Mouse (Mus musculus) urinary bladder, adult 18-20 months (tissue): ENCODE measurements around the gene Prg3.

Experiments
- DNase-seq, 2 experiments: peaks; one replicate each; pipeline ENCODE4 v3.0.0; 2022; ENCODE audit warnings: low spot score in 2 of 2, mixed read lengths in 2 of 2

Prg3 gene

DNA sequence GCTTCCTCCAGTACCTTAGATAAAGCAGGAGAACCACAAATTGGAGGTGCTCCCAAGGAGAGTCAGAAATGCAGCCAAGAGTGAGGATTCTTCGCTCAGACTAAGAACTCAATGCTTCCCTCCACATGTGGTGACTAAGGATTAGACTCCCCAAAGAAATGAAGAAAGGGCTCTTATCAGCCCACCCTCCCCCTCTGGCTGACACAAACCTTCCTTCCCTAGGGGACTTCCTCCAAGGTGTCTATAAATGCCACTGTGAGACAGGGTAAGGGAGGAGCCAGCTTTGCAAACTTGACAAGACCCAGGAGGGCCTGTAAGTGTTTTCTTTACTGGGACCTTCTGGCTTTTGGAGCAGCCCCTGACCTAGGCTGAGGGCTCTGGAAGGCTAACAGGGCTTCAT, 7.8 kb upstream of the Prg3 start, which contains the start of gene Prg2:
Prg2 (plus strand) TSS at position 274 of the 400 bp plus-strand sequence.
- DNase-seq: no peak

DNA sequence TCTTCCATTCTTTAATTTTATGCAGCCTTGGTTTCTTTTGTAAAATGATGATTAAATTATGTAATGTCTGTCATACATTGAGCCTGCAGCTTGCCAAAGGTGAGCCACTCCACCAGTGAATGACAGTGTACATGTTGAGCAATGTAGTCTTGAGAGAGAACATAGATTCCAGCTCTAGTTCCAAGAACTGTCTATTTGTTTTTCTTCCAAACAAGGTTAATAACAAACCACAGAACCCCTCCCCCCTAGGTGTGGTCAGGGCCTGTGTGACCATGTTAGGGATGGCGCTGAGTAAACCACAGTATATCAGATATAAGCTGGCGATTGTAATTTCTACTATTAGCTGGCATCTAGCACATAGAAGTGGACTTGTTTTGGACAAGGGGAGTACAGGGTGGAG, 8.4 kb downstream of the Prg3 start:
- no peak for DNase-seq

DNA sequence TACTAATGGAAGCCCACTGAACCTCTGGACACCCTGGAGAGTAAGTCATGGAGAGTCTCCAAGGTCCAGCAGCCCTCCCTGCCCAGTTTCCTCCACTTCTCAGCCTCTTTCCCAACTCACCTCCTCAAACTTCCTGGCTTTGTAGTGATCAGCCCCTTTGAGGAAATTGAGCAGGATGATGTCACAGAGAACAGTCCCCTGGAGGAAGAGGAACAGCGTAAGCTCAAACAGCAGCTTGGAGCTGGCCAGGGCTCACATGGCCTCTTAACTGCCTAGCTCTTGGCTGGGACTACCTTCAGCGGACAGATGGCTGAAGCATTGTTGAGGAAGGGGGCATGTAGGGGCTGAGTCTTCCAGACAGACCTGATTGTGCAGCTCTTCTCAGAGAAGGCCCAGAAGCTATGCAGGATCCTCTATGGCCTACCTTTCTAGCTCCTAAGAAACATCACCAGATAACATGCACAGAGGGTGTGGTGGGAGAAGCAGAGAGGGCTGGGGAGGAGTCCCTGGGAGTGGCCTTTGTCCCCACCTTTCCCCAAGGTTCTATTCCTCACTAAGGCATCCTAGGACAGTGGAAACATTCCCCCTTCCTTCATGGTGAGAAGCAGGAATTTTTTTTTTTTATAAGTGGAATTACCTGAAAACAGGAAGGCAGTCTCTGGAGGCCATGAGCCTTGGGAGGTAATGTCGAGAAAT, 11.6 kb downstream of the Prg3 start:
- no peak for DNase-seq

DNA sequence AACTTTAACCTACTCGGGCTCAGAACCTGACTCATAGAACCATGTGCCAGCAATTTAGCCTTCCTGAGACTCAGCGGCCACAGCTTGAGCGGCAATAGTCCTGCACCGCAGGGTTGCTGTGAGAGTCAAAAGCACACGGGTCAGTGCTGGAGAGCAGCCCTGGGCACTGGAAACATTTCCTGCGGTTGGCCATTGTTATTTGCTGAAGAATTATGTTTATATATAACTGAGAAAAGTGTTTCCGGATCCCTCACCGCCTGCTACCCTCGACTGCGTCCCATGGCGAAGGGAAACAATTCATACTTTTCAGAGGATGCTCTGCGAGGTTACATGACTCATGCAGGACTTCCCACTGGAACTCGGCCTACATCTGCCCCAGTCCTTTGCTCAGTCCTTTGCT, 13.5 kb downstream of the Prg3 start:
- no peak for DNase-seq

DNA sequence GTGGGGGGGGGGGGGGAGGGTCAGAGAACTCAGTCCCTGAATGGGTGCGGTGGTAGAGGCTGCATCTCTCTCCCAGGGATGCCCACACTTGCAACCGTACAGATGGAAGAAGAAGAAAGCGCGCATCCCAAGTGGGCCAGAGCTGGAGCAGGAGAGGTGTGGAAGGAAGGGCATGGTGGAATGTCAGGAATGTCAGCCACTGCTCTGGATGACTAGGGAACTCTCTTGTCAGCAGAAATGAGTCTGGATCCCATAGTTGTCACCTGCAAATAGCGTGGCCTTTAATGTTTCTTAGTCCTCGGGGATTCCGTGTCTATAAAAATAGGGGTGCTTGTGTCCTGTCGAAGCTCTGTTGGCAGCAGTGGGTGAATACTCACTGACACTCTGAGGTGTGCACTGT, 14.6 kb downstream of the Prg3 start:
- DNase-seq: no peak

DNA sequence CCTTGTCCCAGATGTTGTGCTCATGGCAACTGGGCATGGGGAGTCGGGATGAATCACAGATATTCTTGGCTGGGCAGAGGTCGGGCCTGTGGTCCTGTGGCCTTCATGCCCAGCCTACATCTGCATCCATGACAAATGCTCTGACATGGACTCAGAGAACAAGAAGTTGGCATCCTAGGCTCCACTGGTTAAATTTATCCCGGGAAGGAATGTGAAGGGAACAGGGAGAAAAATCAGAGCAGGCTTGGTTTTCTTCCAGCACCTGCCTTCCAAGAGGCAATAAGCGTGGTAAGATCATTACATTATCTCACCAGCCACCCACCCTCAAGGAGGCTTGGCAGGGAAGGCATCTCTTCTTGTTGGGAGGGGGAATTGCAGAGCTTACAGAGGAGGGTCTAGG, 16.3 kb downstream of the Prg3 start:
- DNase-seq: no peak

DNA sequence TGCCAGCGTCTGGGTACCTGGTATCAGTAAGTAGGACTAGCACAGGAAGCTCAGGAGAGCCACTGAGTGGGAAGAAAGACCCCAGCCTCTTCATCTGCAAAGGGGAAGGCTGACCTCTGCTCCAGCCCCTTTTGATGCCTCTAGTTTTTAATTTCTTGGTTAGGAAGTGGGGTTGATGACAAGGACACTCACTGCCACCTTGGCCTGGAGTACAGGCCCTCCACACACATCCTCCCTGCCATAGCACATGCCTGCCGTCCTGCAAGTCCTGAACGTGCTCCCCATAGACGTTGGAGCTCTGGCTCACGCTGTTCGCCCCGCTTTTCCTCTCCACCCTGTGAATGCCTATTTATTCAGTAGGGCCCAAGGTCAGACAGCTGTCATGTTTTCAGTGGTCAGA, 18.6 kb downstream of the Prg3 start:
- DNase-seq: no peak

DNA sequence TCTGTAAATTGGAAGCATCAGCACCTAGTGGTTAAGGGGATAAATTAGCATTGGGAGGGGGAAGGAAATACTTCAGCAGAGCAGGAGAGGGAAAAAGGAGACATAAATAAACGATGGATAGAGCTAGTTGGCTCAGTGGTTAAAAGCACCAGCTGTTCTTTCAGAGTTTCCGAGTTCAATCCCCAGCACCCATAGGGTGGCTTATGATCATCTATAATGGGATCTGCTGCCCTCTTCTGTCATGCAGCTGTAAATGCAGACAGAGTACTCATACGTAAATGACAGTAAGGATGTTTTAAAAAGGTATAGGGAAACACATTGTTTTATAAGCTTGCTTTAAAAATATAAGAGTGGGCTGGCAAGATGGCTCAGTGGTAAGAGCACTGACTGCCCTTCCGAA, 19.7 kb downstream of the Prg3 start:
- DNase-seq: no peak

DNA sequence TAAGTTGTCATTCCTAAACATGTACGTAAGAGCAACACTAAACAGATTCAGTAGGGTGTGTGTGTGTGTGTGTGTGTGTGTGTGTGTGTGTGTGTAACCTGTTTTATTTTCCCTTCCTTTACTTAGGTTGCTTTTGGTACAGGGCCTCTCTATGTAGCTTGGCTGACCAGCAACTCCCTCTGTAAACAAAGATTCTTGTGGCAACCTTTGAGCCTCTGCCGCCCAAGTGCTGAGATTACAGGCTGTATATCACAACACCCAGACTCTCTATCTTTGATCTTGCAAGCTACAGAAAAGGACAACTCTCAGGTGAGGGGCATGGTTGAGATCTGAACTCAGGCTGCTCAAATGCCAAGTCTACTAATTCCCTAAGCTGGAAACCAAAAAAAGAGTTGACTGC, 21.2 kb downstream of the Prg3 start:
- DNase-seq: no peak

DNA sequence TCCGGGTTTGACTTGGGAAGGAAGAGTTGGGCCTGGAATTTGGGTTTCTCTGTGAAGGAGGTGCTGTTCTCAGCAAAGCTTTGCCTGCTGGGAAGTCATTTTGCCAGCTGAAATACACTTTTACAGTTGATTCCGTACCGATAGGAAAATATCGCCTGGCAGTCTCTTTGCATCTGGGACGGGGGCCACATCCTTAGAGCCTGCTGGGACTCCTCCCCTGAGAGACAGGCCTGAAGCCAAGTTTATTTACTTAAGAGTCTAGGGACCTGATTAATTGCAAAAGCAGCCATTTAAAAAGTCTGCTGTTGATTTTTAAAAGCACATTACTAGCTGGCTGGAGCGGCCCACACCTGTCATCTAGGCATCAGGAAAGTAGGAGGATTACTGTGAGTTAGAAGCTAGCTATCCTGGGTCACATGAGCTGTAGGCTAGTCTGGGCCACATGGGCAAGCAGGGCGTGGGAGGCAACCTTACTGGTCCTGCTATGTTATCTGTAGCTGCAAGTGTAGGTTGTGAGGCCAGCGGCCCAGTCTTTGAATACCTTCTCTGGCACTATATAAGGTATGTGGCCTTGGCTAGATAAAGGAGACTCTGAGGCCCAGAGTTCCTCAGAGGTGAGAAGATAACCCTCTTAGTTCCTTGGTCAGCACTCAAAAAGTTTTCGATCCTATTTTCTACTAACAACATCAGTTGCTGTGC, 24.0 kb downstream of the Prg3 start:
- DNase-seq: no peak

DNA sequence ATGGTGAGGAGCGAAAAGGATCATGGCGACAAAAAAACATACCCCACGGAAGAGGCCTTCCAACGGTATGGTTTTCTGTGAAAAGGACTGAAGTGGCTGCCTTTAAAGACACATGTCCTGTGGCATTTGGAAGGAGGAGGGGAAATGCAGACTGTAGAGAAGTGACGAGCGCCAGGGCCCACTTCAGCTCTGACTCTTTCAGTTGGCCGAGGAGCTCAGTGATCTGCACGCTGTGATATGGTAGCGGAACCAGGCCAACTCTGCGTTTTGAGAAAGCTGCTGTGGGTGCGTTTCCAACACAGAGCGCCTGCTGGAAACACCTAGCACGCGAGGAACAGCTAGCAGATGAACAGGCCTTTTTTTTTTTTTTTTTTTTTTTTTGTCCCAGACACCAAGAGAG, 24.7 kb downstream of the Prg3 start:
- DNase-seq: no peak

DNA sequence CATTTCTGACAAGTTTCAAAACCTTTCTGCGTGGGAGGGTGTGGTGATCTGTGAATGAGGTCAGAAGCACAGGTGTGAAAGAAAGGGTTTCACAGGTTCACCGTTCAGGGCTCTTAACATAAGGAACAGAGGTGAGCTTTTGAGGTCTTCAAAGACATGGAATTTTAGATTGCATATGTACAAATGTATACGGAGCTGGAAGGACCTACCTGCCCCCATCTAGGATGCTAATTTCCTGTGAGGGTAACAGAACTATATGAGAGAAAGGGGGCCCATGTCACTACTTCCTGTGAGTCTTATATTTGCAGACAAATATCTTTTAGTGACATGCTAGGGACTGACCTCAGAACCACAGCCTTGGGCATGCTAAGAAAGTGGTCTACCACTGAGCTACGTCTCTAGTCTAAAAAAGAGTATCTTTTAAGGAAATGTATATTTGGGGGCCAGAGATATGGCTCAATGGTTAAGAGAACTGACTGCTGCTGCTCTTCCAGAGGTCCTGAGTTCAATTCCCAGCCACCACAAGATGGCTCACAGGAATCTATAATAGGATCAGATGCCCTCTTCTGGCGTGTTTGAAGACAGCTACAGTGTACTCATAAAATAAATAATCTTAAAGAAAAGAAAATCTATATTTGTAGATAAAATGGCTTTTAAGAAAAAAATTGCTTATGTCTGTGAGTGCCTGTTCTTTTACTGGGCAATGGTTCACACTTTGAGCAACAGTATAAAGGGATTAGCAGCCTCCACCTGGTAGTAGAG, 26.0 kb downstream of the Prg3 start:
- no peak for DNase-seq

DNA sequence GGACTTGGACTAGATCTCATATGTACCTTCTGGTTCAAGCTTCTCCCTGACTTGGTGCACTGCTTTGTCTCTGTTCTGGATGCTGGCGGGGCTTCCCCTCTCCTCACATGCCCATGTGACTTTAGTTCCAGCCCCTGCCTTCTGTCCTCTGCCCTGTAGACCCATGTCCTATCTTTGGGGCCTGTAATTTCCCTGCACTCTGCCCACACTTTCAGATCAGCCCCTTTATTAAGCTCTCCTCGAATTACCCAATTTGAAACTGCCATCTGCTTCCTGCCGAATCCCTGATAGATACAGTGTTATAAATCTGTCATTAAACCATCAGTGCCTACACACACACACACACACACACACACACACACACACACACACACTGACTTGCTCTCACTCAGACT, 26.6 kb downstream of the Prg3 start:
- DNase-seq: no peak

DNA sequence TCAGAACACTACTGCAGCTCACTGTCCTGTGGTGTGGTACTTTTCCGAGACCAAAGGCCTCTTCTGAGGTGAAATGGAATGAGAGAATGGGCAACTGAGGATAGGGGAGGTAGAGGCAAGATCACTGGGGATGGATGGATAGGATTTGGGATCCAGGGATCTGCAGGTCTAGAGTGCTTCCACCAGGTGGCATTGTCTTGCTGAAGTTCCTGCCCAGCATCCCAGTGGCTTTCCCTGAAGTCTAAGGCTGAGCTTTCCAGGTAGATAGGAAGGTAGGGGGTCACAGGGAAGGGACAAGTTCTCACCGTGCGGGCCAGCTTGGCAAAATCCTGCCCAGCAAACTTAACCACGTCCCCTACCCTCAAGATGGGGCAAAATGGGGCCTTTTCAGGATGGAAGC, 34.0 kb downstream of the Prg3 start:
- DNase-seq: no peak

DNA sequence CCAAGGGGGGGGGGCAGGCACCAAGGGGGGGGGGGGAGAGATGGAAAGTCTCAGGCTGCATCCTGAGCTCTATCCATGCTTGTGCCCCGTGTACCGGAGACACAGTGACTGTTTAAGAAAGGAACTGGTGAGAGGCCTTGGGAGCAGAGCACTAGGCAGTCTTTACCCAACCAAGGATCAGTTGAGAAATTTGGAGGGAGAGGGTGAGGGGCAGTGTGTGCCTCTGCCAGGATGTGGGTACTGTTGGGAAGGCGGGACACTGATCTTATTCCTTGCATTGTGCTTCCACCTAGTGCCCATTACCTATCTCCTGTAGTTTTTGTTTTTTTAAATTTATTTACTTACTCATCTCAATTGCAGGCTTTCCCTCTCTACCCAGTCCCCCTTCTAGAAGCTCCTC, 38.2 kb downstream of the Prg3 start:
- no peak for DNase-seq

DNA sequence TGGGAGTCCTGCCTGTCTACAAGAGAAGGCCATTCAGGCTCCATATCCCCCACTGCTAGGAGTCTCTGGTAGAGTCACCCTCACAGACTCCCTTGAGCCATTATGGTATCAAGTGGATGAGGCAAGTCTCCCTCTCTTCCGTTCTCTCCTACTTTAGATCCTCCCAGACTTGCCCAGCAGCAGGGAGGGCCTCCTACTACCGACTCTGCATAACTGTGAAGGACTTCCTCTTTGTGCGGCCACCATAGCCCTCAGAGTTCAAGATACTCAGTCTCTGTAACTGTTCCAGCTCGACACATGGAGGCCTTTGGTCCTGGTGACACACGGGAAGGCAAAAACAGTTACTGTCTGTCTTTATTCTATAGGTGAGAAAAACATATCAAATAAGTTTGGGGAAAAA, 39.3 kb downstream of the Prg3 start:
- DNase-seq: no peak

DNA sequence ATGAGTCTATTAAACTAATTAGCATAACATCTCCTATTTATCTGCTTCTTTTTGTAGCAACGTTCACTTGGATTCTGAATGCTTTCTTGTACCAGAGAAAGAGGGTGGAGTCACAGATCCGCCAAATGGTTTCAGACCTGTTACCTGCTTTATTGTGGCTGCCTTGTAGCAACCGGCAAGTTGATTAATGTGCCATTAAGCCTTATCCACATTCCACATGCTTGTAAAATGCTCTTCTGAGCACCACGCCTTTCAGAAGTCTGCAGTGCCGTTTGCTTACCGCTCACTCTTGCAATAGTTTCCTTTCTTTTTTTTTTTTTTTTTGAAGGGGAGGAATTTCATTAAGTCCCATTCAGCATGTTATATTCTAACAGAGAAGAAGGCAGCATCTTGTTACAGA, 41.9 kb downstream of the Prg3 start:
- DNase-seq: no peak

DNA sequence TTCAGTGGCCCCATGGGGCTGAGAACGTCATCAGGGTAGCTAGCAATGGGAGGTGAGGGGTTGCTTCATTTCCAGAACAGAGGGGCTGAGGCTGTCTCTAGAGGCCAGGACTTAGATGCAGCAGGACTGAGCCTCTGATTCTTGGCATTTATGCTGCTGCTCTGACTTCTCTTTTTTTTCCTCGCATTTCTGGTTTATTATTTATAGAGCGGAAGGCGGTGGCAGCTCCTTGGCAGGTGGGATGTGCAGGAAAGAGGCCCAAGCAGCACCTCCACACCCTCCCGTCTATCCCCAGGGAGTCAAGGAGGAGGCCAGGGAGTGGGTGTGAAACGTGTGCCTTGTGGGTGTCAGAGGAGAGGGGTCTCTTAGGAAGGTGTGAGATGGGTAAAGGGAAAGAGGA, 43.0 kb downstream of the Prg3 start:
- no peak for DNase-seq

DNA sequence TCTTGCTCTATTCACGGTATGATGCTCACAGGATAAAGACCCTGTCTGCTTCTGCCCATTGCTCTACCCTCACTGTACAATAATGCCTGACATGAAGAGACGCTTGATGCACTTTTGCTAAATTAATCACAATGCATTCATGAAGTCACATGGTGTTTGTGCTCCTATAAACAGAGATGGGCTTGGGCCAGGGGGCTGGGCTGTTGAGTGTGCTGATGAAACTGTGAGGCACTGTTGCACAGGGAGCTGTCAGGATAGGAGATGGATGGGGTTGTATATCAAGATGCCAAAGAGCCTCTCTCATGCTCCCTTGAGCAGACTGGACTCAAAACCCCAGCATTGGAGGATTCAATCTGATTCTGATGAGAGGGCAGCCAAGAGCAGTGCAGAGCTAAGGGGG, 45.1 kb downstream of the Prg3 start:
- no peak for DNase-seq

DNA sequence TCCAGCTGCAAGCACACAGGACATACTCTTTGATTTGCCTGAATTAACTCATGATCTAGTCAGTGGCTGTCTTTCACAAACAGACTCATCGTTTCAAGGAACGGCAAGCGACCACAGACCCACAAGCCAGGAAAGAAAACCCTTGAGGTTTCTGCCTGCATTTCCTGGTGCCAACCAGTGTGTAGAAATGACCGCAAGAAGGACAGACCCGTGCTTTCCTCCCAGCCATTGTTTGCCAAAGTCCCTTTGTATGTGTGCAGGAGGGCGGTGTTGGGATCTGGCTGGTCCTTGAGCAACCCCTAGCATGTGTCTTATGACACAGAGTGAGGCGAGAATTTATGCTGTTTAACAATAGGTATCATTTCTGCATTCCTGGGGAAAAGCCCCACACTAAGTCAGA, 46.2 kb downstream of the Prg3 start:
- DNase-seq: no peak

DNA sequence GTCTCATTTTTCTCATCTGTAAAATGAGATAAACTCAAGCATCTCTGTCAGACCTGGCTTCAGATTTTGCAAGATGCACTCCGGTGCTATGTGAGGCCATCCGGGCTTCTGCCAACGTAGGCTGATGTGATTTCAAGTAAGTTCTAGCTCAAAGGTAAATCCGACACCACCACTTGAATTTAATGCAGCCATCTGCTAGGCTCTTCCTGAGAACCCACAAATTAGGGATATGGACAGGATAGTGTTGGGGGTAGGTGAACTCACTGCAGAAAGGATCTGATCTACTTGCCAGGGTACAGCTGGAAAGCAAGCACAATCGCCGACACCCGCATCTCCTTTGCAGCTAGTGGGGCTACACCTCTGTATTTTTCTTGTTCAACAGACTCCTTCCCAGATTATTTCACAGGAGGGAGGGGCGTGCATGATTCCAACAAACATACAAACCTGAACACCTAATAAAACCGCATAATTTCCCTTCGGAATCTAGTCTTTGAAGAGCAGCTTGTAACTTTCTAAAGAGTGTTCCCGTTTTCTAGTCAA, 48.6 kb downstream of the Prg3 start:
- DNase-seq: no peak
